In genomic region chr2:26306702-26307101, GRCm38 (mm10) we compare ENCODE assay signal across 28 mouse cellular contexts. TPM values are rescaled to one million over a fixed set of nuclear protein-coding genes. Genes with fewer than 3 reads are reported as not detected.
"Had no signal": no experiment of that assay in that cellular context is flagged by ENCODE, and none has a peak within 500 bp of the region (broad histone marks: within the 10 kb centered on the region; RNA-seq: fewer than 3 reads in every experiment).

No protein-coding gene starts in this region.

- DNase-seq: gastrocnemius, postnatal 14 days; gastrocnemius, postnatal 36 days; heart, adult 11 months; heart, adult 2 months; heart, postnatal 14 days; heart, postnatal 36 days; kidney, adult 11 months; kidney, adult 2 months; kidney, adult 9 months; kidney, postnatal 14 days; kidney, postnatal 36 days; layer of hippocampus, adult 9-11 months; layer of hippocampus, postnatal 36 days; left cerebral cortex, postnatal 4 days had no signal

- H3K9ac ChIP-seq: heart, embryonic 13.5 days; heart, embryonic 15.5 days; hindbrain, embryonic 13.5 days; hindbrain, embryonic 15.5 days; kidney, embryonic 15.5 days; limb, embryonic 13.5 days; limb, embryonic 15.5 days; liver, embryonic 12.5 days had no signal

- H3K4me1 ChIP-seq: hindbrain, embryonic 13.5 days; liver, embryonic 12.5 days had no signal

- ATAC-seq: hindbrain, postnatal 0 days; intestine, embryonic 16.5 days; liver, embryonic 12.5 days had no signal

- H3K4me3 ChIP-seq: heart, adult 2 months; heart, embryonic 13.5 days; heart, embryonic 15.5 days; hindbrain, embryonic 13.5 days; hindbrain, embryonic 15.5 days; kidney, embryonic 15.5 days; limb, embryonic 13.5 days; limb, embryonic 15.5 days; liver, embryonic 12.5 days had no signal

- H3K4me2 ChIP-seq: heart, embryonic 11.5 days; heart, embryonic 13.5 days; heart, embryonic 15.5 days; hindbrain, embryonic 13.5 days; hindbrain, embryonic 15.5 days; kidney, embryonic 15.5 days; limb, embryonic 13.5 days; limb, embryonic 15.5 days; liver, embryonic 12.5 days had no signal

- H3K36me3 ChIP-seq: heart, embryonic 13.5 days; heart, embryonic 15.5 days; hindbrain, embryonic 13.5 days; hindbrain, embryonic 15.5 days; kidney, embryonic 15.5 days; limb, embryonic 13.5 days; limb, embryonic 15.5 days; liver, embryonic 12.5 days had no signal

- H3K27me3 ChIP-seq: heart, embryonic 13.5 days; heart, embryonic 15.5 days; hindbrain, embryonic 13.5 days; hindbrain, embryonic 15.5 days; kidney, embryonic 15.5 days; limb, embryonic 13.5 days; limb, embryonic 15.5 days had no signal

- H3K27ac ChIP-seq: heart, adult 2 months; heart, embryonic 13.5 days; heart, embryonic 15.5 days; hindbrain, embryonic 13.5 days; hindbrain, embryonic 15.5 days; hindbrain, postnatal 0 days; kidney, embryonic 15.5 days; kidney, postnatal 0 days; limb, embryonic 13.5 days; limb, embryonic 15.5 days; liver, embryonic 12.5 days had no signal

- H3K9me3 ChIP-seq: heart, embryonic 13.5 days; heart, embryonic 15.5 days; hindbrain, embryonic 13.5 days; hindbrain, embryonic 15.5 days; kidney, embryonic 15.5 days; limb, embryonic 13.5 days; limb, embryonic 15.5 days; liver, embryonic 12.5 days had no signal

RNA-seq across cellular contexts. Expression of gene Ccdc187, which starts 12.3 kb away (rescaled TPM):
- polyA plus RNA-seq: kidney, postnatal 0 days; limb, embryonic 11.5 days; liver, adult 2 months had no signal
